Mouse (Mus musculus): ENCODE measurements around the gene Fndc1.
A peak's percentile ranks its signal among the peaks of the same experiment; 100 is the strongest.

DNA sequence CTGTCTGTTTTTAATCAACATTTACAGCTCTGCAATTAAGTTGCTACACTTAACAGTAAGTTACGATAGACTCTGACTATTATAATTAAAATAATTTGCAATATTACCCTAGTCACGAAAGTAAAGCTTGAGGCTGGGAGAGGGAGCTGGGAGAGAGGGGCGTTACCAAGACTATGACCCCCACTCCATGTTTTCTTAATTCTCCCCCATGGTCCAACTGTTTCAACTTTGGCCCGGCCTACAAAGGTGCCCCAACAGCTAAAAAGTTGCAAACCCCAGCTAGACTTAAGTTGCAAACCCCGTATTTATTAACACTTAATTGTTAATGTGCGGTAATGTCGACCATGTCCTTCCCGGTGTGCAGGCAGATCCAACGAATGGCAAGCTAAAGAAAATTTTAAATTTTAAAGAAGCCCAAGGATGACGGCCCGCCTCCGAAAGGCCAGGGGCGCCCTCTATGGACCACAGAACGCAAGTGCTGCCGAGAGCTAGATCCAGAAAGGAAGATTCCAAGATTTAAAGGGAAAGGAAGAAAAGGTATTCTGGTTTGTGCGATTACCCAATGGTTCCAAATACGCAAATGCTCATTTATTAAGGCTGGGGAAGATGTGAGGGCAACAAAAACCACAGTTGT is 5.4 kb downstream of the Fndc1 start:
- TF ChIP-seq CTCF (conservative IDR thresholded peaks at IDR 0.05; ENCODE audit: insufficient read depth, insufficient read length, low read depth, low read length), result peak; percentile 68
- no peak for TF ChIP-seq POLR2A (IDR thresholded peaks at IDR 0.05; ENCODE audit: low read depth, low read length)
